Mouse (Mus musculus) frontal cortex, postnatal 25 days (tissue): ENCODE data around the gene 1500011B03Rik.

ENCODE experiments used
- DNase-seq, 2 experiments: peaks; one replicate each; pipeline ENCODE4 v3.0.0; 2022; ENCODE audit warnings: low spot score in 2 of 2

The 1500011B03Rik gene

DNA sequence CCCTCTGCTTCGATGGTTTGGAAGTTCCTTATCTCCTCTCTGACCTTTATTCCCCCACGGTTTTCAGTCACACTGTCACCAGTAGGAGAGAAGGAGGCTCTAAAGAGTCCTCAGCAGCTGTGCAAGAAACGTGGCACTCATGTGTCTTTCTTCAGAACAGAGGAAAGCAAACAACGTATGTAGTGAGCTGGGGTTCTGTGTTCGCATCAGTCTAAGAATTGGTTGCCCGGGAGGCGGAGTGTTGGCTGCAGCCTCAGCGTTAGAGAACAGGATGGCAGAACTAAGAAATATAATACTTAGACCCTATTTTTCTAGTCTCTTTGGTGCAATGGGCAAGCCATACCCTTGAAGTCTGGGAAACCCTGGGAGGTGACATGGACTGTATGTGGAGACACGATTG is 40.3 kb downstream of the 1500011B03Rik start:
- DNase-seq = no peak

DNA sequence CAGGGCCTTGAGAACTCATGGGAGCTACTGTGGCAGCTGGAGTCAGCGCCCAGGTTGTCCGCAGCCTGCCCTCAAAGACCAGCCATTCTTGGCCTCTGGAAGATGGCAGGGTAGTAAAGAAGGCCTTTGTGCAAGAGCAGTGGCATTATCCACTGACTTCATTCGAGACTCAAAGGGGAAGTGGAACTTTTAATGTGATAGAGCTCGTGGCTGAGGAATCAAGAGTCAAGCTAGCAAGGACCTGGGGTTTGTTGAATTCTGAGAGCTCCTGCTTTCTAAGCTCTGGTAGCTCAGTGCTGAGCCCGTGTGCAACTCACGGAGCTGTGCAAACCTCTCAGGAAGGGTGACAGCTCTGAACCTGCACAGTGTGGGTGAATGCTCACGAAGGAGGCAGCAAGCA is 42.4 kb downstream of the 1500011B03Rik start:
- no peak for DNase-seq

DNA sequence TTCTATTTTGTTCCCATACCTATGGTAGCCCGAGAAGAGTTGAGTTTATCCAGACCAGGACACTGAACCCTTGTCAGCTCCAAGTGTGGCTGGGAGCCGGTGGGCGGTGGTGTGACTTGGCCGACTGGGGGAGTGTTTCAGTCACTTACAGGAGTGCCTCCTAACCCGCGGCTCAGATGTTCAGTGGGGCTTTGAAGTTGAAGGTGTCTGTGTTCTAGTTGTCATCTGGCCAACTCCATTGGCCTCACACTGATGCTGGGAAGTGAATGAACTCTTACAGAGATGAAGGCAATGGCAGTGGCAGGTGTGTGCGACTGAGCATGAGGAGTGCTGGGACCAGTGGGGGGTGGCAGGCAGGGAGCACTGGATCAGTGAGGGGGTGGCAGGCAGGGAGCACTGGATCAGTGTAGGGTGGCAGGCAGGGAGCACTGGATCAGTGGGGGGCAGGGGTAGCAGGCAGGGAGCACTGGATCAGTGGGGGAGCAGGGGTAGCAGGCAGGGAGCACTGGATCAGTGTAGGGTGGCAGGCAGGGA is 43.2 kb downstream of the 1500011B03Rik start:
- no peak for DNase-seq

DNA sequence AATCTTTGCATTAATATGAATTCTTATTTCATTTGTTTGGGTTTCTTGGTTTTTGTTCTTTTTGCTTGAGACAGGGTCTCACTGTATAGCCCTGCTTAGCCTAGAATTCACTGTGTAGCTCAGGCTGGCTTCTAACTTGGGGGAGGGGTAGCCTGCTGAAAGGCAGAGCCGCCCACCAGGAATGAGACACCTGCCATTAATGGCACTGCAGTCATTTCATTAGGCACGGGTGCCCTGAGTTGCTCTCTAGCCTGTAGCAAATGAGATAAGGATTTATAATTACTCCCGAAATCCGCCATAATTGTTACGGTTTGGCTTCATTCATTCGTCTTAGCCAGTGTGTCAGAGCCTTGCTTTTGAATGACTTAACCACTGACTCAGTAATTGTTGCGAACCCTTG is 47.1 kb downstream of the 1500011B03Rik start:
- DNase-seq = no peak

DNA sequence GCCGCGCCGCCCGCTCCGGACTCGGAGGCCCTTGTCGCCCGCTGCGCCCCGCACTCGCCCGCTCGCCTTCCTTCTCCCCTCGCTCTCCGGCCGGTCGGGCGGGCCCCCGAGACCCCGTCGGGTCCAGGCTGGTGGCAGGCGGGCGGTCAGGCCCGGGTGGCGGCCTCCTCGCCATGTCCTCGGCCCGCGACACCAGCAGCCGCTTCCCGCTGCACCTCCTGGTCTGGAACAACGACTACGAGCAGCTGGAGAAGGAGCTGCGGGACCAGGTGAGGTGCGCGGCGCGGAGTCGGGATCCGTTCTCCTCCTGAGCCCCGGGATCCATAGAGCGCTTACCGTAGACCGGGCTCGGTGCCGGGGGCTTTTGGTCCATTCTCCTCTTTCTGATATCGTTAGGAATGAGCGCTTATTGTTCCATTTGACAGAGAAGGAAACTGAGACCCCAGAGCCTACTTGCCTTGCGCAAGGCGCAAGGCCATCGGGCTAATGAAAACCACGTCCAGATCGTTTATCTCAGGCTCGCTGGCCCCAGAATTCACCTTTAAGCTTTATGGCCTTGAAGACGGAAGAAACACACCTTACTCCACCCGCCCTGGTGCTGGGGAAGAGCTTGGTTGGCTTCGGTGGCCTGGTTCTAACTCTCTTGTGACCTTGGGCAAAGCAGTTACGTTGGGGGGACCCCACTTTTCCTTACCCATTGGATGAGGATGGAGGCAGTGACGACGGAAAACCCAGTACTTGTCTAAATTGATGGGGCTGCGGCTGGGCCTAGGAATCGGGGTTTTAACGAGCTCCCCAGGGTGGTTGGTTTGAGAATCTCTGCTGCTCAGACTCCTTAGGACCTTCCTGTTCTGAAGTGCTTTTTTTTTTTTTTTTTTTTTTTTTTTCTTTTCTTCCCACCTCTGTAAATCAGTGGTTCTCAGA is 48.0 kb downstream of the 1500011B03Rik start, which contains the start of gene Git2:
Gene Git2 (minus strand): TSS at position 462 of the 924 bp plus-strand sequence.
- no peak for DNase-seq

DNA sequence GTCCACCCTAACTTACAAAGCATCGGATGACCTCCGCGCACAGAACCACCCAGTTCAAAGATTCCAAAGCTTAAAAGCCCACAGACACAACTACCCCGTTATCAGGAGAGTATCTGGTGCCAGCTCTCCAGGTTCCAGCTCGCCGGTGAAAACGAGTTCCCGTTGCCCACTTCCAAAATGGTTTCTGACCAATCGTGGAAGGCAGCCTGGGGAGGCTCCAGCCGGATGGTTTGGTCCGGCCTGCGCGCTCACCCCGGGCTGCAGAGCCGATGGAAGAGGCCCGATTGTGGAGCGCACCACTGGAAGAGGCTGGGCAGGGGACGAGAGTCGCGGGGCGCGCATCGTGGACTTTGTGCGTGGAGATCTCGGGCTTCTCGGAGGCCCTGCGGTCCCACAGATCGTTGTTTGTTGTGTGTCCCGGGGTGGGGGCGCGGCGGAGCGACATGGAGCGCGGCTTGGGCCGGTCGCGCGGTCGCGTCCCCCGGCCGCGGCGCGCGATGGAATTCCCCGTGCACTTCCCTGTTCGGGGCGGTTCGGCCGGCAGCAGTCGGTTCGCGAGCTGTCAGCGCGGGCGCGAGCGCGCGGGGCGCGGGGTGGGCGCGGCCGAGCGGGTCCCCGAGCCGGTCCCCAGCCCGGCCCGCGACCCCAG is 48.7 kb downstream of the 1500011B03Rik start, which contains the start of gene Ankrd13a:
Gene Ankrd13a (plus strand): TSS at position 275 of the 649 bp plus-strand sequence.
- peak; percentile 82 to 86 for DNase-seq

DNA sequence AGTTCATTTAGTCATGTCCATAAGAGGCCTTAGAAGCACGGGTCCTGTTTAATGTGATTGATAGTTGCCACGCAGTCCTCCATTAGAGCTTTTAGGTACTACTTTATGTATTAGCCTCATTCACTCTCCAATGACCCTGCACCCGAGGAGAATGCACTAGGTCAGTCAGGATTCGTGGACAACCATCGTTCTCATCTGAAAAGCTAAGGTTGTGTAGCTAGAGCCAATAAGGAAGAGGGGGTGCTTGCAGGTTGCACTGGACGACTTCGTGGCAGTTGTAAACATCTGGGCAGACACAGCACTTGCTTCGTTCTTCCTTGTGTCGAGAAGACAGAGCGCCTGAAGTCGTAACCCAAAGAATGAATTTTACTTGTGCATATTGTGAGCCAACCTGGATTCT is 49.5 kb downstream of the 1500011B03Rik start:
- DNase-seq = no peak

DNA sequence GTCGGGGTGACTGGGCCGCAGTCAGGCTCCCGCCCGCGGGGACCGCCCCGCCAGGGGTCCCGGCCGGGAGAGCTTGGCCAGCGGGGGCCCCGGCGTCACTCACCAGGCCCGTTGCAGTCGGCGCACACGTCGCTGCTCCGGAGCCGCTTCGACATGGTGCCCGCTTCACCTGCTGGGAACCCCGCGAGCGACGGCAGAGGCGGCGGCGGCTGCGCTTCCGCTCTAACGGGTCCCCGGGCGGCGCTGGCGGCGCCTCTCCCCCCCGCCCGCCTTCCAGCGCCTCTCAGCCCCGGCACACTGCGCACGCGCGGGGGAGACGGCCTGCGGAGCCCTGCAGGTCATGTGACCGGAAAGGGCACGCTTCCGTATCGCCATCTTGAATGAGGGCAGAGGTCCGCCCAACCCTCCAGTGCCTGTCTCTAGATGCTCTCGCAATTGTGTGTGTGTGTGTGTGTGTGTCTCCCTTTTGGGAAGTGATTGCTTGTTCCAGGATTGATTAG is 50.0 kb downstream of the 1500011B03Rik start:
- DNase-seq = peak; percentile 86 to 93

DNA sequence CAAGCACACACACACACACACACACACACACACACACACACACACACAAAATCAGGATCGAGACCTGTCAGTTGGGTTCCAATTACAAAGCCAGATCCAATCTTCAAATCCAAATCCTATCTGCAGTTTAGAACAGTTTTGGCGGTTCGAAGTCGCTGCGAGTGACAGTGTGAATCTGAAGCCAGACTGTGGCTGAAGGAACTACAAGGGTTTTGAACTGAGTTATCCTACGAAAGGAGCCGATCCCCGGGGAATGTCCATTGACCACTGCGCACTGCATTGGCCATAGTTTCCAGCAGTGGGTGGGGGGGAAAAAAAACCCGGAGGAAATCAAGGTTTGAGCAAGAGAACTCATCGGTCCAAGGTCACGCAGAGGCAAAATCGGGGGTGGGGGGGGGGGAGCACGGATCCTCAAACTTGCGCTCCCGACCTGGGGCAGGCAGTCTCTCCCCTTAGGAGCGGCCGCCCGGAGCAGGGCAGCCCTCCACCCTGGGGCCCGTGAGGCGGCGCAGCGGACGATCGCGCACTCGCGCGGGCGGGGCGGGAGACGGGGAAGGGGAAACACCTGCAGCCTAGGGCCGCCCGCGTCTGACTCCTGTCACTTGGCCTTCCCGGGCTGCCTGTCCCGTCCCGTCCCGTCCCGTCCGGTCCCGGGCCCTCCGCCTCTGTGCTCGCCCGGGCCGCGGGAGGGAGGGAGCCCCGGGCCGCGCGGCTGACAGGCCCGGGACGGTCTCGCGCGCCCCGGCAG is 50.6 kb downstream of the 1500011B03Rik start:
- no peak for DNase-seq

DNA sequence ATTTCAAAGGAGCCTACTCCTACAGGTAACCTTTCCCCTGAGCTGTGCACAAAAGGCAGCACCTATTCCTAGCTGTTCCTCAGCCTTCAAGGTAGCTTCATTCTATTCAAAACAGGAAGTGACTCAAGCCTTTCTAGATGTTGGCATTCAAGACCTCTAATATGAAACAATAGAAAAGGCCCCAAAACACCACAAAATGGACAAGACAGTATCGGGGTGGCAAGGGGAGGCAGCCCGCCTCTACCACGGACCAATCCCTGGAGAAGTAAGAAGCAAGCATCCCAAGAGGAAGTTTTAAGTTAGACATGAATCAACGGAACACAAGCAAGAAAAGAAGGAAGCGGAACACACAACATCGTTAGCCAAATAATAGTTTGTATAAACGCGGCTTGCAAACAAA is 51.5 kb downstream of the 1500011B03Rik start:
- no peak for DNase-seq

DNA sequence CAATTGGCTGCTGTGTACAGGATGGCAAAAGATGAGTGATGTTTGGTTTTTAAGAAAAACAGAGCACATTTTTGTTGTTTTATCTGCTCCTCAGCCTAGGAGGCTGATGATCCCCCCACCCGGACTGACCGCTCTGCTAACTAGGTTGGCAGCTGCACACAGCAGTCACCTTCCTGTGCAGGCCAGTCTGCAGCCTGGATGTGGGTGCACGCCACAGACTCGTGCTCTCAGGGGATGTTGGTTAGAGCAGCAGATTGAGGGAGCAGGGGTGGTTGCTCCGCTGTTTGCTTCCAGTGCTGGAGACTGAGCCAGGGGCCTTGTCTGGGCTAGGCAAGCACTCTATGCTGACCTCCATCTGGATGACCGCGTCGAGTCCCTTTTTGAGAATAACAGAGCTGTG is 53.5 kb downstream of the 1500011B03Rik start:
- no peak for DNase-seq

DNA sequence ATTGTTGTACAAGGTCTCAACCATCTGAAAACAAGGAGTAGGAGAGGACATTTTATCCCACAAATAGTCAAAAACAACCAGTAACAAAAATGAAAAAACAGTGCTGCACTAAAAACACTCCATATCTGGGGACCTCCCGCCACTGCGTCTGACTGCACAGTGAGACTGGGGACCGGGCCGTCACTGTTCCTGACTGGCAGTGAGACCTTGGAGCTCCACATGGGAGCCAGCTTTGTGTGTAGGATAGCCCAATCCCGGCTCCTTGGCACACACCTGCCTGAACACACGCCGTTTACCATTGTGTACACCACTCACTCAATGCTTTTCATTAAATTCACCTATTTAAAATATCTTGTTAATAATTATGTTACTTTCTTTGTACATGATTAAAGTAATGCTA is 56.1 kb downstream of the 1500011B03Rik start:
- DNase-seq = no peak

DNA sequence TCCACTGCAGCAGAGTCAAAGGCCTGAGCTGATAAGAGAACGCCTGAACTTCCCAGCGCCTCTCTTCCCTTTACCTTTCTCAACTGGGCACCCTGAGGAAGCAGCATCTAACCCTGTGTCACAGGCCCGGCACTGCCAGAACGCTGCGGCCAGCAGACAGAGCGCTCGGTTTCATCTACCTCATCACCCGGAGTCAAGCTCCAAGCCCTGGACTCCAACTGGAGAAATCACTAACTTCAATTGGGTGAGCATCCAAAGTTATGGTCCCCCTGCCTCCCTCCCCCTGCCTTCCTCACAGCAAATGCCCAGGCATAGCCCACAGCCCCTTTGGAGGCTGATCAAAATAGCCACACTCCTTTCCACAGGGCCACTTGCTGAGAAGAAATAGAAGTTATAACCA is 56.6 kb downstream of the 1500011B03Rik start:
- no peak for DNase-seq

DNA sequence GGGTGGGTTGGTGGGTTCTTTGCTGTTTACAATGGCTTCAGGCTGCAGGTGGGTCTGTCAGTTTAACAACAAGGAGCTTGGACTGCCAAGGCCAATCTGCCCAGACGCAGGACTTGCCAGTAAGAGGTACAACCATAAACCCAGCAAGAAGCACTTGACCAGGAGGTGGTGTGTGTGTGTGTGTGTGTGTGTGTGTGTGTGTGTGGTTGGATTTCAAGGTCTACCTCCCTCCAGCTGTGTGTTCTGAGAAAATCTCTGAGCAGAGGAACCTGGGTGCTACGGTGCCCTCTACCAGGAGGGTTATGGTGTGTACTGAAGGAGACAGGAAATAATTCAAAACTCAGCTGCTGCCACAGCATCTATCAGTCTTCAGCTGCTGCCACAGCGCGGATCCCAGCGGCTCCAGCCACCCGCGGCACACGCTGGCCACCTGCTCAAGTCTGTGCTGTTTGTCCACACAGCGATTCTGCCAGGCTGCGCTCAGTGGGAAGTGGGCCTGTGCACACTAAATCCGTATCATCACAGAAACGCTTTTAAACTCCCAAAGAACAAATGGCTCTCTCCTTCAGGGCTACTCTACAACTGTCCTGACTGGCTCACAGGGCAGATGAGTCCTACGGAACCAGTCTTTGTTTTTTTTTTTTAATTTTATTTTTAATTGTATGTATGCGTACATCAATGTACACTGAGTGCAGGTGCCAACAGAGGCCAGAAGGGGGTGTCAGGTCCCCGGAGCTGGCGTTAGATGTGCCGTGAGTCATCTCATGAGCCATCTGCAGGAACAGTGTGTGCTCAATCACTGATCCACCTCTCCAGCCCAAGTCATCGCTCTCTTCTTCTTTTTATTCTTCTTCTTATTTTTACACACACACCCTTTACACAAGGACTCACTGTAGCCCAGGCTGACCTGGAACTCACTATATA is 58.2 kb downstream of the 1500011B03Rik start:
- DNase-seq = no peak

DNA sequence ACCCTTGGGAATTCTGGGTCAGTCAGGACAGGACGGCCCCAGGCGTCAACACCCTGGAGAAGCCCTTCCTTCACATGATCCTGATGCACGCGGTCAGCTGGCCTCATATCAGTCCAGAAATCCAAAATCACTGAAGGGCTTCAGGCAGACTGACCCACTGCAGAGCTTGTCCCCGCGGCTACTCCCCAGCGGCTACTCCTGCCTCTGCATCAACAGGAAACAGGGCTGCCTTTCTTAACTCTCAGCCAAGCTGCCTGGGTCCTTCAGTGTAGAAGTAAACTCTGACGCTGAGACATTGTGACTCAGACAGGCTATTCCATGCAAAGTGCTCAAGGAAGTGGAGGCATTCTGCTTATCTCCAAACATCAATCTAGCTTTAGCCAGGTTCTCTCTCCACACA is 61.3 kb downstream of the 1500011B03Rik start:
- no peak for DNase-seq

DNA sequence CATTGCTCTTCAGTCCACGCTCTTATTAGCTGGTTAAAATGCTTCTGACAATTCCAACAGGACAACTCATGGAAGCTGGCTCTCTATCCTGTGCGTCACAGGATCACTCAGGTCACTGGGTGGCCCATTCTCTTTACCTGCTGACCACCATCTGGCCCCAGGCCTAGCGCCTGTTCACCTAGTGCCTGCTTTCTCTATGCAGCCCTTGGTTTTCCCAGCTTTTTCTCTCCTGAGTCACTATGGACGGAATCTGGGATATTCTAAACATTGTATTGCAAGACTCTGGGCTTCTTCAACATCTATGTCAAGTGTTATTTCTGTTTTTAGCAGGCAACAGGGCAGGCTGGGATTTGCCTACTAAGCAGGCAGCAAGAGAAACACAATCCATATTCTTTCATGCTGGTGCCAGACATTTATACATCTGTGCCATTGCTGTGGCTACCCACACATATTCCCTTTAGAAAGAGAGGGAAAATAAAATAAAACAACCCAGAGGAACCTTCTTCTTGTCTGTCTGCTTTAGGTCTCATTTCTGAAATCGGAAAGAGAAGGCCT is 63.7 kb downstream of the 1500011B03Rik start:
- DNase-seq = no peak
